Mouse (Mus musculus) left cerebral cortex, adult 18-20 months (tissue): ENCODE measurements around the gene Fn3krp. TPM values are rescaled to one million over a fixed set of nuclear protein-coding genes. Genes with fewer than 3 reads are reported as not detected.
A peak's percentile ranks its signal among the peaks of the same experiment; 100 is the strongest.

Experiments used
- DNase-seq, 2 experiments: peaks; one replicate each; pipeline ENCODE4 v3.0.0; 2021 to 2022; ENCODE audit warnings: low spot score in 2 of 2, mixed read lengths in 1 of 2
- microRNA-seq, 2 experiments: library from miRNA; unstranded; fragments of <30 nt; microRNA quantifications; one replicate each; pipeline ENCODE4 v1.2.0; 2021
- total RNA-seq, 2 experiments: library from RNA; stranded (reverse); gene quantifications; 2 replicates each; pipeline ENCODE4 v1.2.3; 2021

Gene Fn3krp
- total RNA-seq, 2 experiments from 2014 or later = 49.2 to 53.6 TPM

- DNase-seq = no peak
Measured at GRCm38 (mm10) chr11:121441653-121442052, 20.5 kb downstream of the Fn3krp start.

DNA sequence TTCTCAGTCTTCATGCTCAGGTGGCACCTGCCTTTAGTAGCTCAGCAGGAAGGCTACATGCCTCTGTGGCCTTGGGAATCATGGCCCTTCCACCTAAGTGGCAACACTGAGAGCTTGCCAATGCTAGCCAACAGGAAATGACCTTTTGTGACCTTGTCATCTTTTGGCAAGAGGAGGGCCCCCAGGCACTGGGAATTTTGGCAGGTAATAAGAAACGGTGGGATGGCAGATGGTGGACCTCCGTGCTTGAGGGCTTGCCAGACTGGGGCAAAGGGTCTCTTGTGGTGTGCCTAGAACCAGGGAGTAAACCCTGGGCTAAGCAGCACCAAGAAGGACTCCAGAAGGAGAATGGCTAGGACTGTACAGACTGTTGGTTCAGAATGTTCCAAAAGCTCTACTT lies 20.9 kb downstream of the Fn3krp start:
- DNase-seq = no peak

- DNase-seq = no peak
Measured at GRCm38 (mm10) chr11:121451216-121451726, 30.1 kb downstream of the Fn3krp start.

- peak; percentile 95 to 97 for DNase-seq
Measured at GRCm38 (mm10) chr11:121451753-121452635, 30.8 kb downstream of the Fn3krp start, which contains the start of gene Tbcd. Gene Tbcd, plus strand, starts transcription at chr11:121451949.

DNA sequence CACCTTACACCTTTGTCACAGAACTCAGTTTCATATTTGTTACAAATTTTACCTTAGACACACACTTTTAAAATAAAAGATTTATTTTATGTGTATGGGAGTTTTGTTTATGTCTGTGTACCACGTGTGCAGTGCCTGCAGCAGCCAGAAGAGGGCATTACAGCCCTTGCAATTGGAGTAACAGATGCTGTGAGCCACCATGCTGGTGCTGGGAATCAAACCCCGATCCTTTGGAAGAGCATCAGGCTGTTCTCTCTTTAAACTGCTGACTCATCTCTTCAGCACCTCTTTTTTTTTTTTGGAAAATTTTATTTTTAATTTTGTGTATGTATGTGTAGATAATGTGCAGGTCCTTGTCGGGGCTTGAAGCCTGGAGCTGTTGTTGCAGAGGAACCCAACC lies 36.7 kb downstream of the Fn3krp start:
- no peak for DNase-seq

DNA sequence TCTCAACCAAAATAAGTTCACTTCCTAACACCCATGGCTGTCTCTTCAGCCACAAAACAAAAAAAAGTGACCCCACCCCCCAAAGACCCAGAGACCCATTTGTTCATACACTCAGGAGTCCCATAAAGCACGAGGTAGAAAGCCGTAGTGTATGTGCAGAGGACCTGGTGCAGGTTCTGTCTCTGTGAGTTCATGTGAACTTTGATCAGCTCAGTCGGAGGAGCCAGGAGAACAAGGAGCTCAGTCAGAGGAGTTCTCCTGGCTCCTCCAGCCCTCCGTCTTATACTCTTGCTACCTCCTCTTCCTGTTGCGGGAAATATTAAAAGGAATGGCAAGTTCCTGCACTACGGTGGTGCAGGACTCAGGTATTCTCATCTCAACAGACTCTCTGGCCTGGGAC lies 46.2 kb downstream of the Fn3krp start:
- DNase-seq = no peak

GRCm38 (mm10) chr11:121474831-121475230 lies 53.6 kb downstream of the Fn3krp start:
- no peak for DNase-seq

DNA sequence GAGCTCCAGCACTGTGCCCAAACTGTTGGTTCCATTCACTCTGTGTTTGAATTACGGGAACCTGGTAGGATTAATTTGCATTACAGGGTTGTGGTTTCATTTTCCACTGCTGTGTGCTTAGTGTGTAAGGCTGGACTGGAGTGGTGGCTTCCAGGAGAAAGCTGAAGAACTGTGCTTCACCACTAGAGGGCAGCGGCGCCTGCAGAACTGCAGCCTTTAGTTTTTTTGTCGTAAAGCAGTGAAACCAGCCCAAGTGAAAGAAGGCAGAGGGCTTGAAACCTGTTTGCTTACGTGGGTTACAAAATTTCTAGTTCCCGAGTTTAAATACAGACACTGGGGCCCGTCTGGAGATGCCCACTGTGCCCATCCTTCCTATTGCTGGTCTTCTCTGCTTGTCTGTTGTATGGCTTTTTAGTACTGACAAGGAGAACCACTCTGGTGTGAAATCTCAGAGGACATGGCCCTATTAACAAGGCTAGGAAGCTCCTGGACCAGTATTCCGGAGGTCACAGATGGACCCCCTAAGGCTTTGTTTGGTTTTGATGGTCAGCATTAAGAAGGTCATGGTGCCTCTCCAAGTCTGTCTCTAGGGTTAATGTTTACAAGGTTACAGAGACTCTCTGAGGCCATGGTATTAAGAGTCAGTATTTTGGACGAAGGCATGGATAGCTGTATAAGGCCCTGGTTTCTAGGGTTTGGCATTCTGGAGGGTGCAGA lies 54.7 kb downstream of the Fn3krp start:
- DNase-seq = peak; percentile 64 to 78

DNA sequence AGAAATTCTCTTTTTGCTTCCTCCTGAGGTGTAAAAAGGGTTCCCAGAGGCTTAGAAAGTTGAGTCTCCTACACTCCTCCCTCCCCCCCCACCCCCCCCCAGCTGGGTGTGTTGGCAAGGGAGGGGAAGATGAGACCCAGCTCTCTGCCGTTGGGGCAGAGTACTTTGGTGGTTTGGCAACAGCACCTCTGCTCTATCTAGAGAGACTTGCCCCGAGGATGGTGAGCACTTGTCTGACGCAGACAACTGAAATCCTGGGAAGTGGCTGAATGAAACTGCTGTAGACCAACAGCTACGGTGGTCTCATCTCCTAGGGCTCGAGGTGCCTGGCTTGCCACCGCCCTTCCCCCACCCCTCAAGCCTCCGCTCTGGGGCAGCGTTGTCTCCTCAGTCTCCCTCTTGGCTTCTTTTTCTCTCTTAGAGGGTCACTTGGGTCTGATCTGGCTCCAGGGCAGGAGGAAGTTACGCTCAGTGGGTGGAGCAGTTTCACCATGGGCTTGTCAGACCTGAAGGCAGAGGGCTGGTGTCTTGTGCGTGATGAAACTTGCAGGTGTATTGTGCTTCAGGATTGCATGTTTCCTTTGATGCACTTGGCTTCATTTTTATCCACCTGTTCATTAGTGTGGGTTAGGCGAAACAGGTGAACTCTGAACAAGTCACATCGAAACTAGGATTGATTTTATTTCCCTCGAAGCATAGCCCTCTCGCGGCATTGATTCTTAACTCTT lies 58.4 kb downstream of the Fn3krp start:
- no peak for DNase-seq

Small RNAs within 50 kb of the gene (microRNA-seq; reads per million reads assigned to microRNA genes)
- gene Mir7236 = 0.63 to 0.99 reads per million in 2 experiments

Other genes with a start within 250 kb of the Fn3krp start
- 10 to 100 TPM; 19.6 to 22.3 TPM for gene Hexdc, start 217.0 kb upstream of the Fn3krp start, total RNA-seq
- 1 to 10 TPM; 8.2 TPM for gene Ogfod3, start 216.7 kb upstream of the Fn3krp start, total RNA-seq
- 10 to 100 TPM; 20.0 to 20.4 TPM for gene Cybc1, start 192.1 kb upstream of the Fn3krp start, total RNA-seq
- 10 to 100 TPM; 38.4 to 49.2 TPM for gene Narf, start 184.1 kb upstream of the Fn3krp start, total RNA-seq
- gene Foxk2, start 161.4 kb upstream of the Fn3krp start, total RNA-seq = 10 to 100 TPM; 79.6 to 82.2 TPM
- gene Wdr45b, start 67.0 kb upstream of the Fn3krp start, total RNA-seq = 10 to 100 TPM; 68.5 to 75.4 TPM
- gene Rab40b, start 33.1 kb upstream of the Fn3krp start, total RNA-seq = 10 to 100 TPM; 42.4 to 51.4 TPM
- 10 to 100 TPM; 58.5 to 60.4 TPM for gene Fn3k, start 13.5 kb downstream of the Fn3krp start, total RNA-seq
- gene Tbcd, start 30.5 kb downstream of the Fn3krp start, total RNA-seq = 10 to 100 TPM; 36.4 to 36.6 TPM
- not detected for gene Zfp750, start 97.9 kb downstream of the Fn3krp start, total RNA-seq